Mouse (Mus musculus) right cerebral cortex, postnatal 25 days (tissue): ENCODE results near the gene Ablim2.
A peak's percentile ranks its signal among the peaks of the same experiment; 100 is the strongest.

Experiments
- DNase-seq: peaks from one replicate; pipeline ENCODE4 v3.0.0; 2022

Ablim2 gene

GRCm38 (mm10) chr5:35920076-35920475 lies 162.4 kb downstream of the Ablim2 start:
- no peak for DNase-seq

- no peak for DNase-seq
These were observed 162.9 kb downstream of the Ablim2 start for GRCm38 (mm10) chr5:35920557-35920956.

- no peak for DNase-seq
These were observed 163.5 kb downstream of the Ablim2 start for GRCm38 (mm10) chr5:35921141-35921540.

- no peak for DNase-seq
These were observed 164.0 kb downstream of the Ablim2 start for GRCm38 (mm10) chr5:35921595-35922254.

- DNase-seq, result no peak
These were observed 165.8 kb downstream of the Ablim2 start for GRCm38 (mm10) chr5:35923448-35923847.

- DNase-seq, result peak; percentile 52
These were observed 167.5 kb downstream of the Ablim2 start for GRCm38 (mm10) chr5:35925171-35925634.

GRCm38 (mm10) chr5:35926511-35926910 lies 168.8 kb downstream of the Ablim2 start:
- no peak for DNase-seq

GRCm38 (mm10) chr5:35931296-35931695 lies 173.6 kb downstream of the Ablim2 start:
- no peak for DNase-seq

- no peak for DNase-seq
These were observed 175.4 kb downstream of the Ablim2 start for GRCm38 (mm10) chr5:35933059-35933458.
